Mouse (Mus musculus) stomach, embryonic 14.5 days (tissue): ENCODE results near the gene Lsm4. TPM values are rescaled to one million over a fixed set of nuclear protein-coding genes. Genes with fewer than 3 reads are reported as not detected.
A peak's percentile ranks its signal among the peaks of the same experiment; 100 is the strongest.

Source experiments
- ATAC-seq: fragments of 200-750 bp; cut with Nextera tagmentation; 2 replicates; pipeline ENCODE4 v1.8.0; 2017; ENCODE audit warnings: low read depth, moderate TSS enrichment; ENCODE audit not compliant: insufficient number of reproducible peaks, insufficient read depth, low FRiP score
- H3K27ac ChIP-seq: fragments of 300-500 bp; sonication (generic); 2 replicates; pipeline ENCODE4 v1.5.1; 2014; ENCODE audit warnings: mild to moderate bottlenecking, low read length, moderate library complexity, mixed read lengths
- H3K27me3 ChIP-seq: fragments of 300-500 bp; sonication (generic); 2 replicates; pipeline ENCODE4 v1.6.1; 2014; ENCODE audit warnings: low read length, control low read depth, mixed read lengths; ENCODE audit not compliant: control insufficient read depth, insufficient read depth
- H3K36me3 ChIP-seq: fragments of 300-500 bp; sonication (generic); 2 replicates; pipeline ENCODE4 v1.6.1; 2014; ENCODE audit warnings: mild to moderate bottlenecking, control low read depth, low read length, moderate library complexity, mixed read lengths; ENCODE audit not compliant: control insufficient read depth, insufficient read depth
- H3K4me1 ChIP-seq: fragments of 300-500 bp; sonication (generic); 2 replicates; pipeline ENCODE4 v1.6.1; 2014; ENCODE audit warnings: low read length, control low read depth, mixed read lengths; ENCODE audit not compliant: control insufficient read depth, insufficient read depth
- H3K4me2 ChIP-seq: fragments of 300-500 bp; sonication (generic); replicated peaks from 2 replicates; pipeline ENCODE4 v1.6.1; 2014; ENCODE audit warnings: low read depth, low read length, control low read depth
- H3K4me3 ChIP-seq: fragments of 300-500 bp; sonication (generic); 2 replicates; pipeline ENCODE4 v1.5.1; 2014; ENCODE audit warnings: low read depth, low read length, control low read depth
- H3K9ac ChIP-seq: fragments of 300-500 bp; sonication (generic); replicated peaks from 2 replicates; pipeline ENCODE4 v1.6.1; 2014; ENCODE audit warnings: low read depth, mild to moderate bottlenecking, control low read depth, low read length, moderate library complexity, mixed read lengths
- H3K9me3 ChIP-seq: fragments of 300-500 bp; sonication (generic); 2 replicates; pipeline ENCODE4 v1.6.1; 2016; ENCODE audit warnings: low read depth, low read length, control low read depth; ENCODE audit not compliant: control insufficient read depth
- WGBS: fragments of 180-500 bp; shearing (Covaris S2); extraction: QIAGEN DNeasy Blood & Tissue Kit; methylation state at CpG from one replicate; pipeline ENCODE4 v1.1.7; 2014; 5-methylcytosine and 5-hydroxymethylcytosine counted together
- polyA plus RNA-seq: library from polyadenylated mRNA; unstranded; fragments of >200 nt; fragmentation: Nextera tagmentation; extraction: Ambion mirVana; gene quantifications from 2 replicates; pipeline ENCODE4 v1.2.1, GENCODE M21; 2014

Gene Lsm4
- 234 and 244 TPM in 2 replicates for polyA plus RNA-seq

DNA sequence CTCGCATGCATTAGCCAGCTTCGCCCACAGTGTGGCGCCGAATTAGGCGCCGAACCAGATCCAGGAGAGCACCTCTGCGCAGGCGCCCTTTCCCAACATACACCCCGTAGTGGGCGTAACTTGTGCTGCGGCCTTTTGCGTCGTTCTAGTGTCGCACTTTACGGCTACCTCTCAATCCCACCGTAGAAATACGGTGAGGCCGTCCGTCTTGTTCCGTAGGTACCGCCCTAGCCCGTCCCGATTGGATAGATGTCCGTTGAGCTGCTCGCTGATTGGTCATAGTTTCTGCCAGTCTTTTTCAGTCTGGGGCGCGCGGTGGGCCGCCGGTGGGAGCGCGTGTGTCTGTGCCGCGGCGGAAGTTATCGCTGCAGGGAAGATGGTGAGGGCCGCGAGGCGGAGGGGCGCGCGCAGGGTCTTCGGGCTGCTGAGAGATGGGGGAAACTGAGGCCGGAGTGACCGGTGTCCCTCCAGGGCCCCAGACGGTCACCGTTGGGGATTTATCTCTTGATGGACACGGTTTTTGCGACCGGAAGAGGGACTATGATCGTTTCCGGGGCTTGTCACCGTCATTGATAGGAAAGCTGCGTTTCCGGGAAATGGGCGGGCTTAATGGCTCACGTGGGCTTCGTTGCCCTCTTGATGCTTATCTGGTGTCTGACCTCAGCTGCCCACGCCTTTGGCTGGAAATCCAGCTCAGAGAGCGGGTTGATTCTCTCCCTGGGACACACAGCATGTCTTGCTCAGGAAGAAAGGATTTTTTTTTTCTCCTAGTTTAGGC is at the start of gene Lsm4:
TSS of gene Lsm4 (plus strand) at position 170 of the 778 bp plus-strand sequence.
- Histone ChIP-seq H3K27ac (peak within 1 kb of the TSS; percentile 94), H3K9ac (peak within 1 kb of the TSS; percentile 45), H3K9me3 (no peaks in the 10 kb centered on the region), H3K4me1 (peaks cover 13% of the 10 kb centered on the region), H3K36me3 (peaks cover 6% of the 10 kb centered on the region; the same call in 1 of the 2 replicates), H3K27me3 (no peaks in the 10 kb centered on the region), H3K4me2 (peak within 1 kb of the TSS; percentile 78), H3K4me3 (peak within 1 kb of the TSS; percentile 67)
- WGBS, result under 1% methylated on average over 60 of the region's 60 CpGs
- peak; percentile 96 for ATAC-seq

DNA sequence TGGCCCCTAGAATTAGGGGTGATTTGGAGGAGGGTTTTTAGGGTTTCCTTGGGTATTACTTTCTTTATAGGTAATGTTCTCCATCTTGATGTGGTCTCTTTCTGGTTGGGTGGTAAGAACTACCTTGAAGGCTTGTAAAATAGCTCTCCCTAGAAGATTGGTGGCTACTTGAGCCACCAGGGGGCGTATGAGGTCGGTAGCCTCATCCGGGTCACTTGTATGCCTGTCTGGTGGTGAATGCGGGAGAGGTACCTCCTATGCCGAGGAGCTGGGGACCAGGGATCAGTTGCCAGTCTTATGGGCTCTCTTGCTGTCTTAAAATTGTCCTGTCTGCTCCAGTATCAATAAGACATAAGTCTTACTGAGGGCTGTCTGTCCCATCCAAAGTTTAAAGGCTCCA is 47.9 kb upstream of the Lsm4 start:
- no peak overlapping the region for H3K4me2 ChIP-seq
- no peaks in the 10 kb centered on the region for H3K9me3 ChIP-seq
- no peak overlapping the region for H3K4me3 ChIP-seq
- H3K27me3 ChIP-seq, result no peaks in the 10 kb centered on the region
- no peak overlapping the region for H3K9ac ChIP-seq
- no peaks in the 10 kb centered on the region for H3K36me3 ChIP-seq
- no peak for ATAC-seq
- no peak overlapping the region for H3K27ac ChIP-seq
- 13% methylated on average over 5 of the region's 5 CpGs for WGBS
- 0 out of 2 replicates have a peak, but pooled peaks cover 4% of the 10 kb centered on the region for H3K4me1 ChIP-seq

GRCm38 (mm10) chr8:70627041-70627440 is 46.0 kb upstream of the Lsm4 start:
- H3K27ac ChIP-seq, result no peak overlapping the region
- no peak overlapping the region for H3K4me3 ChIP-seq
- no peaks in the 10 kb centered on the region for H3K9me3 ChIP-seq
- no peaks in the 10 kb centered on the region for H3K36me3 ChIP-seq
- H3K27me3 ChIP-seq, result no peaks in the 10 kb centered on the region
- 81% methylated on average over 5 of the region's 5 CpGs for WGBS
- no peak overlapping the region for H3K9ac ChIP-seq
- no peak for ATAC-seq
- no peak overlapping the region for H3K4me2 ChIP-seq
- H3K4me1 ChIP-seq, result peaks cover 18% of the 10 kb centered on the region

- peak overlapping the region; percentile 33 for H3K4me3 ChIP-seq
Observed at GRCm38 (mm10) chr8:70628986-70629490, 44.0 kb upstream of the Lsm4 start.

GRCm38 (mm10) chr8:70629574-70630531 is 43.2 kb upstream of the Lsm4 start:
- H3K4me1 ChIP-seq, result peaks cover 24% of the 10 kb centered on the region
- H3K36me3 ChIP-seq, result no peaks in the 10 kb centered on the region
- H3K4me3 ChIP-seq, result peak overlapping the region; percentile 33
- ATAC-seq, result peak; percentile 90
- no peaks in the 10 kb centered on the region for H3K9me3 ChIP-seq
- H3K27ac ChIP-seq, result 0 out of 2 replicates have a peak overlapping the region, but pooled peaks have one; percentile 33
- 1% methylated on average over 60 of the region's 60 CpGs for WGBS
- H3K9ac ChIP-seq, result peak overlapping the region; percentile 28
- H3K4me2 ChIP-seq, result peak overlapping the region; percentile 67
- H3K27me3 ChIP-seq, result no peaks in the 10 kb centered on the region

More at GRCm38 (mm10) chr8:70628986-70629490, 44.0 kb upstream of the Lsm4 start:
- H3K9ac ChIP-seq, result no peak overlapping the region; the same call in 1 of the 2 replicates
- no peak for ATAC-seq
- H3K4me1 ChIP-seq, result peaks cover 19% of the 10 kb centered on the region
- no peaks in the 10 kb centered on the region for H3K27me3 ChIP-seq
- H3K36me3 ChIP-seq, result no peaks in the 10 kb centered on the region
- no peaks in the 10 kb centered on the region for H3K9me3 ChIP-seq
- H3K27ac ChIP-seq, result no peak overlapping the region
- WGBS, result 48% methylated on average over 7 of the region's 7 CpGs
- peak overlapping the region; percentile 67 for H3K4me2 ChIP-seq

DNA sequence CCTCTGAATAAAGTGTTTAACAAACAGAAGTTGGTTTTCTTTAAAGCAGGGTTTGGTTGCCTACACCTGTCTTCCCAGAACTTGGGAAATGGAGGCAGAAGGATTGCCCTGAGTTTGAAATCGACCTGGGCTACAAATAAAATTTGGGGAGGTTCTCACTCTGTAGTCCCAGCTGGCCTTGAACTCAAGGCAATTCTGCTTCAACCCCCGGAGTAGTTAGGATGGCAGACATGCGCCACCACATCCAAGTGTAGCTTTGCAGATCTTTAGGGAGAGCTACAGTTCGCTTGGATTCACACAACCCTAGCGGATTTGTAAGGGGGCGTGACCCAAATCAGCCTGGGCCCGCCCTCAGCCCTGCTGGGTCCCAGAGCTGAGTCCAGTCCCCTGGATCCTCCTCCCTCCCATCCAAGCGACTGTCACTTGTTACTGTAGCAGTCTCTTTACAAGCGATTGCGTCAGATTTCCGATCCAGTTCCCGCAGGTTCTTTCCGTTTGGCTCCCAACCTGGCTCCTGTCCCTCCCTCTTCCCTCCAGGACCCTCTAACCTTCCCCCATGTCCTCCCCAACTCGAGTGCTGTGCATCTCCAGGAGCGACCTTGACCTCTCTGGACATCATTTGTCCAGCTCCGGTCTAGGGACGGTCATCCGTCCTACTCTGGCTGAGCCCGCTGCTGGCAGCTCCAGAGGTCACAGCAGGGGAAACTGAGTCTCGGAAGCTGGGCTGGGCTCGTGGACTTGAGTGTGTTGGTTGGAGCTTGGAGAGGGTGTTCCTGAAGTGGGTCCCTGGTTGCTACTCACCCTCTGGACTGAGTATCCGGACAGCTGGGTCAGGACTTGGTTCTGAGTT is 42.3 kb upstream of the Lsm4 start:
- Histone ChIP-seq H3K9me3 (no peaks in the 10 kb centered on the region), H3K4me3 (peak overlapping the region; percentile 33; the same call in 1 of the 2 replicates), H3K9ac (no peak overlapping the region), H3K36me3 (no peaks in the 10 kb centered on the region), H3K4me2 (peak overlapping the region; percentile 67; the same call in 1 of the 2 replicates), H3K4me1 (peaks cover 24% of the 10 kb centered on the region), H3K27me3 (no peaks in the 10 kb centered on the region), H3K27ac (no peak overlapping the region)
- ATAC-seq, result no peak
- 10% methylated on average over 22 of the region's 22 CpGs for WGBS

DNA sequence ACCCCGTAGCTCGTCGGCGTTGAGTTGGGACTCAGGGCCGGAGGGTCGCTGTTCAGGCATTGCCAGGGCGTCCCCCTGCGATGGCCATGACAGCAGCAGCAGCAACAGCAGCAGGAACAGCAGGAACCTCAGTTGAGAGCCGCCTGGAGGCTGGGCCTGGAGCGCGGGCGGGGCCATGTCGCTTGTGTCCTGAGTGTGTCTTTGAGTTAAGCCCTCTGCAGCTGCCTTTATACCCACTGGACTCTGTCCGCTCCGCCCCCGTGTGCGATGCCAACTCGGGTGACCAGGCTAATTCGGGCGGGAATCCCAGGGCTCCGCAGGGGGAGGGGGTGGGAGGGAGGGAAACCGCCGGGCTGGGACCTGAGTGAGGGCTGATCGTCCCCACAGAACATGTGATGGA is 41.6 kb upstream of the Lsm4 start:
- no peak overlapping the region for H3K4me3 ChIP-seq
- WGBS, result 16% methylated on average over 24 of the region's 24 CpGs
- no peaks in the 10 kb centered on the region for H3K27me3 ChIP-seq
- ATAC-seq, result no peak
- H3K9me3 ChIP-seq, result no peaks in the 10 kb centered on the region
- H3K9ac ChIP-seq, result no peak overlapping the region
- peaks cover 24% of the 10 kb centered on the region for H3K4me1 ChIP-seq
- 0 out of 2 replicates have a peak overlapping the region, but pooled peaks have one; percentile 14 for H3K4me2 ChIP-seq
- H3K36me3 ChIP-seq, result no peaks in the 10 kb centered on the region
- H3K27ac ChIP-seq, result no peak overlapping the region
